Mouse (Mus musculus): Measurements from ENCODE around the gene Slc25a39.

- TF ChIP-seq CTCF (IDR thresholded peaks at IDR 0.05; ENCODE audit: extremely low read depth, insufficient read depth, insufficient read length, insufficient replicate concordance) (peak; percentile 89; the same call in 1 of the 2 replicates), POLR2A (IDR thresholded peaks at IDR 0.05; ENCODE audit: low read depth, low read length) (no peak)
Observed at GRCm38 (mm10) chr11:102411704-102412103, 4.0 kb upstream of the Slc25a39 start.
